Mouse (Mus musculus) liver, adult 2 months (tissue): ENCODE results near the gene Sf1.

Source experiments
- CTCF ChIP-seq: fragments of 200-500 bp; IDR thresholded peaks from 2 replicates; pipeline ENCODE4 v1.5.1; 2011; ENCODE audit warnings: low read depth, low read length, control low read depth
- POLR2A ChIP-seq: fragments of 200-500 bp; IDR thresholded peaks from 2 replicates; pipeline ENCODE4 v1.6.1; 2011; ENCODE audit warnings: low read length, control low read depth; ENCODE audit not compliant: insufficient read depth; ENCODE audit errors: extremely low read depth

DNA sequence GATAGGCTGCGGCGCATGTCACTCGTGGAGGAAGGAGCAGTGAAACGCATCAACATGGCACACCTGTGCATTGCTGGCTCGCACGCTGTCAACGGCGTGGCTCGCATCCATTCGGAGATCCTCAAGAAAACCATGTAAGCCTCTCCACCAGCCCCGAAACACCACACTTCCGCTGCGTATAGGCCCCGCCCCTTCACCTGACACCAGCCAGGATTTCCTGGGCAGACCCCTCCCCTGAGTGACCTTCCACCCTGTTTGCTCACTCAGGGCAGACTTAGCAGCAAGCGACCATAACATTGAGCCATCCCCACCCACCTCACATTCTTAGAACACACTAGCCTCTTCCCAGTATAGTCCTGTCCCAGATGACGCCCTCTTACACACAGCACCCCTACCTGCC, 26.3 kb downstream of the Sf1 start:
- no peak for TF ChIP-seq CTCF
- TF ChIP-seq POLR2A, result no peak
